Mouse (Mus musculus): ENCODE data around the gene Fkrp.
A peak's percentile ranks its signal among the peaks of the same experiment; 100 is the strongest.

GRCm38 (mm10) chr7:16825785-16826184 is 9.3 kb upstream of the Fkrp start:
- TF ChIP-seq CTCF (IDR thresholded peaks at IDR 0.05; ENCODE audit: low read depth, low read length) (peak; percentile 24; the same call in 1 of the 2 replicates), POLR2A (IDR thresholded peaks at IDR 0.05; ENCODE audit: borderline replicate concordance, low read depth, low read length) (no peak)

All from bone marrow macrophage, adult 2 months (primary cell).